Mouse (Mus musculus) neural tube, embryonic 11.5 days (tissue): ENCODE data around the gene T. TPM values are rescaled to one million over a fixed set of nuclear protein-coding genes. Genes with fewer than 3 reads are reported as not detected.
A peak's percentile ranks its signal among the peaks of the same experiment; 100 is the strongest.

Source experiments
- ATAC-seq: fragments of 200-750 bp; cut with Nextera tagmentation; 2 replicates; pipeline ENCODE4 v1.8.0; 2017; ENCODE audit warnings: moderate number of reproducible peaks, mild to moderate bottlenecking, moderate TSS enrichment, moderate library complexity; ENCODE audit not compliant: insufficient read depth, low FRiP score, low TSS enrichment
- DNase-seq: peaks from one replicate; pipeline ENCODE4 v3.0.0-alpha.2; 2015; ENCODE audit warnings: low spot score
- H3K27ac ChIP-seq: fragments of 300-500 bp; sonication (generic); 2 replicates; pipeline ENCODE4 v1.5.1; 2014; ENCODE audit warnings: low read depth, mild to moderate bottlenecking, low read length
- H3K27me3 ChIP-seq: fragments of 300-500 bp; sonication (generic); 2 replicates; pipeline ENCODE4 v1.6.1; 2014; ENCODE audit warnings: mild to moderate bottlenecking, low read length, mixed read lengths; ENCODE audit not compliant: control insufficient read depth, insufficient read depth
- H3K36me3 ChIP-seq: fragments of 300-500 bp; sonication (generic); 2 replicates; pipeline ENCODE4 v1.6.1; 2014; ENCODE audit warnings: mild to moderate bottlenecking, low read length, moderate library complexity, mixed read lengths; ENCODE audit not compliant: control insufficient read depth, insufficient read depth
- H3K4me1 ChIP-seq: fragments of 300-500 bp; sonication (generic); 2 replicates; pipeline ENCODE4 v1.6.1; 2014; ENCODE audit warnings: low read length, mixed read lengths; ENCODE audit not compliant: control insufficient read depth, insufficient read depth
- H3K4me2 ChIP-seq: fragments of 300-500 bp; sonication (generic); 2 replicates; pipeline ENCODE4 v1.6.1; 2014; ENCODE audit warnings: low read depth, mild to moderate bottlenecking, moderate library complexity
- H3K4me3 ChIP-seq: fragments of 300-500 bp; sonication (generic); 2 replicates; pipeline ENCODE4 v1.5.1; 2014; ENCODE audit warnings: low read depth, low read length
- H3K9ac ChIP-seq: fragments of 300-500 bp; sonication (generic); 2 replicates; pipeline ENCODE4 v1.6.1; 2014; ENCODE audit warnings: mild to moderate bottlenecking, low read length
- H3K9me3 ChIP-seq: fragments of 300-500 bp; sonication (generic); 2 replicates; pipeline ENCODE4 v1.6.1; 2016; ENCODE audit warnings: low read length; ENCODE audit not compliant: control insufficient read depth
- WGBS: fragments of 180-500 bp; shearing (Covaris S2); extraction: QIAGEN DNeasy Blood & Tissue Kit; methylation state at CpG from one replicate; pipeline ENCODE4 v1.1.7; 2014; 5-methylcytosine and 5-hydroxymethylcytosine counted together
- polyA plus RNA-seq: library from polyadenylated mRNA; unstranded; fragments of >200 nt; fragmentation: Nextera tagmentation; extraction: Ambion mirVana; gene quantifications from 2 replicates; pipeline ENCODE4 v1.2.1, GENCODE M21; 2014

Gene T
- polyA plus RNA-seq, result 1.6 and 2.1 TPM in 2 replicates

DNA sequence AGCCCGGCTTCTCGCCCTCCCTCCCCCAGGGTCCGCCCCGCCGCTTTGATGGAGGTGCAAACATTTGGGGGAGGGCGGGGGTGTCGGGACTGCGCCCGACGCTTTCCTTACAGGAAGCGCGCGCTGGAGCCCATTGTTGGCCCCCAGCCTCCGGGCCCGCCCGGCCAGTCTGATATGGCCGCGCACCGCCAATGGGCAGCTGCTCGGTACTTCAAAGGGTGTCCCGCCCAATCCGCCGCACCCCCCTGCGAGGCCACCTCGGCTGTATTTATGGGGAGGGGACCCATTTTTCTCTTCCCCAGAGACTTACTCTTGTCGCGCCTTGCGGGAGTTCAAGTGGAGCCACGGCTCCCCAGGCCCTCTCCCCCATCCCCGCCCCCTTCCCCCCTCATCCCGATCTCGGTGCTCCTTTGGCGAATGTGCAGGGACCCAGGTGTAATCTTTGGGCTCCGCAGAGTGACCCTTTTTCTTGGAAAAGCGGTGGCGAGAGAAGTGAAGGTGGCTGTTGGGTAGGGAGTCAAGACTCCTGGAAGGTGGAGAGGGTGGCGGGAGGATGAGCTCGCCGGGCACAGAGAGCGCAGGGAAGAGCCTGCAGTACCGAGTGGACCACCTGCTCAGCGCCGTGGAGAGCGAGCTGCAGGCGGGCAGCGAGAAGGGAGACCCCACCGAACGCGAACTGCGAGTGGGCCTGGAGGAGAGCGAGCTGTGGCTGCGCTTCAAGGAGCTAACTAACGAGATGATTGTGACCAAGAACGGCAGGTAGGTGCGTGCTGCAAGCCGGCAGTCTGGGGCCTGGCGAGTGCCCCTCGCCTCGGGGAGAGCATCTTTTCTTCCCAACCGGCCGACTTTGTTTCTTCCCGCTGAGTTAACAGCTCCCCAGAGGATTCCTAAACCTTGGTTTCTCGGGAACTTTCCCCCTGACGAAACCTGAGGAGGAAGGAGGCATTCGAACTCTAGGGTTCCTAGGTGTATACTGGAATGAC, at the start of gene T:
Gene T, plus strand, starts transcription at position 446 of the 983 bp plus-strand sequence.
- ATAC-seq, result no peak
- H3K9me3 ChIP-seq, result no peaks in the 10 kb centered on the region
- H3K27ac ChIP-seq, result no peak within 1 kb of the TSS
- peaks cover 87% of the 10 kb centered on the region for H3K27me3 ChIP-seq
- no peak for DNase-seq
- H3K4me1 ChIP-seq, result peaks cover 3% of the 10 kb centered on the region; the same call in 1 of the 2 replicates
- H3K36me3 ChIP-seq, result no peaks in the 10 kb centered on the region
- under 1% methylated on average over 65 of the region's 65 CpGs for WGBS
- H3K4me2 ChIP-seq, result peak within 1 kb of the TSS; percentile 39
- no peak within 1 kb of the TSS for H3K9ac ChIP-seq
- H3K4me3 ChIP-seq, result peak within 1 kb of the TSS; percentile 23

DNA sequence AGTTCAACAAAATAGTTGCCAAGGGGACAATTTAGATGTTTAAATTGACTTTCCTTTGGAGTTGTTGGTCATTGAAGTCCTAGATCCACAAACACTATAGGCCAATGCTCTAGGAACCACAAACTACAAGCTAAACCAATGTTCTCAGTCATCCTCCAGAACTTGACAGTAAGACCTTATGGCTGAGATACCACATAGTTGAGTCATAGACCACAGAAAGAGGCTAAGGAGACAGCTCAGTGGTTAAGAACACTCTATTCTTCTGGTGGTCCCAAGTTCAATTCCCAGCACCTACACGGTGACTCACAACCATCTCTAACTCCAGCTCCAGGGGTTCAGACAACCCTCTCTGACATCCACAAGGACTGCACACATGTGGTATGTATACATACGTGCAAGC, 48.8 kb upstream of the T start:
- Histone ChIP-seq H3K36me3 (no peaks in the 10 kb centered on the region), H3K9me3 (no peaks in the 10 kb centered on the region), H3K4me2 (no peak overlapping the region), H3K27ac (no peak overlapping the region), H3K9ac (no peak overlapping the region), H3K4me3 (no peak overlapping the region), H3K27me3 (peaks cover 28% of the 10 kb centered on the region), H3K4me1 (no peaks in the 10 kb centered on the region)
- DNase-seq (no peak), ATAC-seq (no peak)
- WGBS, result 94% methylated on average over 2 of the region's 2 CpGs

DNA sequence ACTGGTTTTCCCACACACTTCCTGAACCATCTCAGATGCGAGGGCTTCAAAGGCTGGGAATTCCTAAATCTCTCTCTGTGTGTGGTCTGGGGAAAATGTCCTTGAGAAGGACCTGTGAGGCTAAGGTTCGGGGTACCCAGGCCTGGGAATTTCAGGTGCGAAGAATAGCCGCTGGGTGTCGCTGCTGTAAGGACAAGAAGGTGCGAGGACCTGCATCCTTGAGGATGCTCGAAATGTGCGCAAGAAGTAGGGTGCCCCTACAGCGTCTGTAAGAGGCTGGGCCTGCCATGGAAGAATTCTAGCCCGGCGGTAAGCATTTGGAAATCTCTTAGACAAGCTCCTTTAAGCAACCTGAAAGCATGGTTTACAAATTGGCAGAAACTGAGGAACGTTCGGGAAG, 45.8 kb upstream of the T start:
- no peak overlapping the region for H3K4me3 ChIP-seq

DNA sequence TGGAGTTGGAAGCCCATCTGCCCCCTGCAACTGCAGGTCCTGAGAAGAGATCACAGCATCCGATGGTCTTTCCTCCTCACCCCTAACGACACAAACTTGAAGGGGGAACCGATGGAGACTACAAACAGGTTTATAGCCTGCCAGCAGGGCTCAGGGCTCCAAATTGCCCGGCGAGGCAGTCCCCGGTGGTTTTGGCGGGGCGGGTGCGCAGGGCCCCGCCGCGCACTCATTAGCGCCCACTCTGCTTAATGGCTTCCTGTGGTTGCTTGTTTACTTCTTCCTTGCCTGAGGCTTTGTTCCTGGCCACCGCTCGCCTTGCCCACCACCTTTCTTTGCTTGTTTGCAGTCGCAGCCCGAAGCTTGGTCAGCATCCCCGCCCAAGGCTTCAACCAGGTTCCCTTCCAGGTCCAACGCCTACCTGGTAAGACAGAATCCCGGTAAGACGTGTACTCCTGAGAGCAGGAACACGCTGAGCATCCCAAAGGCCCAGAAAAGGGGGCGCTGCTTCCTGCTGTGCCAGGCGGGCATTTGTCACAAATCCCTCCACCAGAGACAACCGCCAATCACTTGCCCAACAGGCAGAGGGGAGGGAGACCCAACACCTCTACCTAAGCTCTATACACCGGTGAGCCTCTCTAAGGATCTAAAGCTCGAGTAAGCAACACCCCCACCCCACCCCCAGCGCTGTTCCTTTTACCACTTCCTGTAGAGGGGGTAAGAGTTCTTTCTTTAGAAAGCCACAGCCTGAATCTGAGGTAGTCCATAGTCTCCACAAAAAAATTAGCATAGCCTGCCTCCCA, 45.0 kb upstream of the T start:
- Histone ChIP-seq H3K36me3 (no peaks in the 10 kb centered on the region), H3K27me3 (peaks cover 38% of the 10 kb centered on the region)

More for the DNA sequence above, 45.8 kb upstream of the T start:
- no peaks in the 10 kb centered on the region for H3K9me3 ChIP-seq
- H3K36me3 ChIP-seq, result no peaks in the 10 kb centered on the region
- no peak overlapping the region for H3K9ac ChIP-seq
- H3K27ac ChIP-seq, result no peak overlapping the region
- DNase-seq (peak; percentile 62), ATAC-seq (no peak)
- peaks cover 38% of the 10 kb centered on the region for H3K27me3 ChIP-seq
- H3K4me2 ChIP-seq, result no peak overlapping the region
- 2% methylated on average over 13 of the region's 13 CpGs for WGBS
- H3K4me1 ChIP-seq, result no peaks in the 10 kb centered on the region

DNA sequence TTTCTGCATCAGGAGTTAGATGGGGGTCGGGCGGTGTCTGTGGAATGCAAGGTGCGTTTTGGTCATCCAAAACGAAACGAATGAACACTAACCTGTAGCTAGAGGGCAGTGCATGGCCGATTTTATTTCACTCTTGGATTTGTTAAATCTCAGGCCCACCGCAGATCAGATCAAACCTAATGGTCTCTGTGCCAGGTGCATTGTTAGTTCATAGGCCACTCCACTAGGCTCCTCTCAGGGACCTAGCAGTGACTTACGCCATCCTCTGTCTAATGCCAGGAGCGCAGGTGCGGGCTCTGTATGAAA, 44.5 kb upstream of the T start:
- H3K27ac ChIP-seq, result no peak overlapping the region
- H3K4me3 ChIP-seq, result no peak overlapping the region
- H3K9me3 ChIP-seq, result no peaks in the 10 kb centered on the region
- H3K27me3 ChIP-seq, result peaks cover 38% of the 10 kb centered on the region
- DNase-seq (no peak), ATAC-seq (no peak)
- no peaks in the 10 kb centered on the region for H3K4me1 ChIP-seq
- WGBS, result 3% methylated on average over 10 of the region's 10 CpGs
- no peaks in the 10 kb centered on the region for H3K36me3 ChIP-seq
- H3K9ac ChIP-seq, result no peak overlapping the region
- H3K4me2 ChIP-seq, result no peak overlapping the region

More for the DNA sequence above, 45.0 kb upstream of the T start:
- Histone ChIP-seq H3K9me3 (no peaks in the 10 kb centered on the region), H3K4me3 (peak overlapping the region; percentile 12; the same call in 1 of the 2 replicates), H3K4me2 (peak overlapping the region; percentile 27), H3K4me1 (no peaks in the 10 kb centered on the region), H3K9ac (0 out of 2 replicates have a peak overlapping the region, but pooled peaks have one; percentile 3), H3K27ac (no peak overlapping the region)
- ATAC-seq, result no peak
- WGBS, result under 1% methylated on average over 28 of the region's 28 CpGs
- no peak for DNase-seq

GRCm38 (mm10) chr17:8390487-8390886, 43.7 kb upstream of the T start:
- no peak for ATAC-seq
- DNase-seq, result no peak
- no peak overlapping the region for H3K9ac ChIP-seq
- no peak overlapping the region for H3K4me3 ChIP-seq
- no peaks in the 10 kb centered on the region for H3K36me3 ChIP-seq
- H3K9me3 ChIP-seq, result no peaks in the 10 kb centered on the region
- H3K4me2 ChIP-seq, result no peak overlapping the region
- 47% methylated on average over 4 of the region's 4 CpGs for WGBS
- H3K27me3 ChIP-seq, result peaks cover 38% of the 10 kb centered on the region
- H3K4me1 ChIP-seq, result no peaks in the 10 kb centered on the region
- no peak overlapping the region for H3K27ac ChIP-seq

GRCm38 (mm10) chr17:8396371-8396770, 37.9 kb upstream of the T start:
- H3K9me3 ChIP-seq, result no peaks in the 10 kb centered on the region
- WGBS, result 41% methylated on average over 4 of the region's 4 CpGs
- H3K27me3 ChIP-seq, result peaks cover 2% of the 10 kb centered on the region; the same call in 1 of the 2 replicates
- H3K36me3 ChIP-seq, result no peaks in the 10 kb centered on the region
- no peak overlapping the region for H3K9ac ChIP-seq
- DNase-seq (peak; percentile 35), ATAC-seq (no peak)
- no peak overlapping the region for H3K4me3 ChIP-seq
- H3K27ac ChIP-seq, result no peak overlapping the region
- H3K4me1 ChIP-seq, result no peaks in the 10 kb centered on the region
- no peak overlapping the region for H3K4me2 ChIP-seq

DNA sequence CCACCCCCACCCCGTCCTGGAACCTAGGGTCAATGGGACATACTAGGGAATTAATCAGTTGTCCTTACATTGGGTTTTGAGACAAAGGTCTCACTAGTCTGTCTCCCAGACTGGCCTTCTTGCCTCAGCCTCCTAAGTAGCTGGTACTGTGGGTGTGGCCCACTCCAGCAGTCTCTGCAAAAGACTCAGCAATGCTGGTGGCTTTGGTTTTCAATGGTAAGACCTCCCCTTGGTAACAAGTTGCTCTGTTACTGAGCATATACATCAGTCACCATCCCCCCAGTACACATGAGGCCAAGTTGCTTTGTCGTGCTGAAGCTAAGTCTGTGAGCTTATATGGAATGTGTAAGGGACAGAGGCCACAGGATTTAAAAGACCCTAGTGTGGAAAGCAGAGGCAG, 36.3 kb upstream of the T start:
- no peaks in the 10 kb centered on the region for H3K9me3 ChIP-seq

More for the DNA sequence above, 36.3 kb upstream of the T start:
- H3K27me3 ChIP-seq, result no peaks in the 10 kb centered on the region
- no peak overlapping the region for H3K9ac ChIP-seq
- no peak for DNase-seq
- no peak overlapping the region for H3K4me2 ChIP-seq
- no peak for ATAC-seq
- 60% methylated on average over 2 of the region's 2 CpGs for WGBS
- no peak overlapping the region for H3K27ac ChIP-seq
- no peak overlapping the region for H3K4me3 ChIP-seq
- no peaks in the 10 kb centered on the region for H3K36me3 ChIP-seq
- H3K4me1 ChIP-seq, result no peaks in the 10 kb centered on the region
